Mouse (Mus musculus) olfactory bulb, adult 2 months (tissue): Measurements from ENCODE around the gene Ms4a14.
"Not testable (repeated sequence)": the region's sequence is repeated elsewhere in the genome, so short reads cannot be mapped to it uniquely, and the experiment has no call there.

Experiments
- CTCF ChIP-seq: fragments of 200-500 bp; IDR thresholded peaks from 2 replicates; pipeline ENCODE4 v1.5.1; 2012; ENCODE audit warnings: low read depth, mild to moderate bottlenecking, low read length, moderate library complexity; ENCODE audit not compliant: insufficient read depth
- POLR2A ChIP-seq: fragments of 200-500 bp; IDR thresholded peaks from 2 replicates; pipeline ENCODE4 v1.6.1; 2012; ENCODE audit warnings: mild to moderate bottlenecking, low read depth, low read length, moderate library complexity; ENCODE audit not compliant: insufficient read depth

DNA sequence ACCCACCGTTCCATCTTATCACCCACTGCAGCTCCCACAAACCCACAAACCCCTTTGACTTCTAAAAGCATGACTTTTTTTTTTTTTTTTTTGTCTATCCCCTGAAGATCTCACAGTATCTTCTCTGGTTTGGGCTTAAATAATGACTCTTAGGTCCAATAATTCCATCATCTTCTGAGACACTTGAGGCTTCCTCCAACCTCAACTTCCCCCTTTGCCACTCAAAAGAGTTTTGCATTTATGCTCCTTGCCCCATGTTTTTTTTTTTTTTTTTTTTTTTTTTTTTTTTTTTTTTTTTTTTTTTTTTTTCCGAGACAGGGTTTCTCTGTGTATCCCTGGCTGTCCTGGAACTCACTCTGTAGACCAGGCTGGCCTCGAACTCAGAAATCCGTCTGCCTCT lies 51.3 kb downstream of the Ms4a14 start:
- TF ChIP-seq CTCF, POLR2A: not testable (repeated sequence)
